ENCODE assay signal across 25 mouse cellular contexts in genomic region chr5:136054301-136055077, GRCm38 (mm10). TPM values are rescaled to one million over a fixed set of nuclear protein-coding genes. Genes with fewer than 3 reads are reported as not detected.
DNase-seq lines count a peak whose midpoint lies in the region; ATAC-seq and TF ChIP-seq lines count a peak whose summit lies in the region.
"Had no signal": no experiment of that assay in that cellular context is flagged by ENCODE, and none has a peak within 500 bp of the region (broad histone marks: within the 10 kb centered on the region; RNA-seq: fewer than 3 reads in every experiment).

Upk3bl (plus strand) TSS chr5:136054492.

- TF ChIP-seq CTCF in ES-Bruce4 (IDR thresholded peaks at IDR 0.05; ENCODE audit: low read depth, low read length): no peak

- peak within 1 kb of the TSS; percentile 30; the same call in 1 of the 2 replicates for H3K27ac ChIP-seq in kidney, embryonic 14.5 days (ENCODE audit: low read depth, low read length)
- H3K27ac ChIP-seq in lung, embryonic 16.5 days (ENCODE audit: low read length): peak within 1 kb of the TSS; percentile 65
- peak within 1 kb of the TSS; percentile 10 for H3K27ac ChIP-seq in ES-Bruce4 (ENCODE audit: insufficient read depth, low read length)
- H3K27ac ChIP-seq in stomach, embryonic 16.5 days (ENCODE audit: low read length): peak within 1 kb of the TSS; percentile 77
- no peak within 1 kb of the TSS for H3K27ac ChIP-seq in hindbrain, embryonic 13.5 days
- H3K27ac ChIP-seq: heart, adult 2 months; heart, embryonic 13.5 days; hindbrain, embryonic 14.5 days; liver, embryonic 14.5 days; midbrain, embryonic 12.5 days; neural tube, embryonic 15.5 days had no signal

- no peaks in the 10 kb centered on the region for H3K9me3 ChIP-seq in kidney, embryonic 14.5 days (ENCODE audit: control insufficient read depth, low read length)
- no peaks in the 10 kb centered on the region for H3K9me3 ChIP-seq in lung, embryonic 16.5 days (ENCODE audit: control insufficient read depth, low read length)
- no peaks in the 10 kb centered on the region for H3K9me3 ChIP-seq in ES-Bruce4 (replicated peaks; ENCODE audit: control insufficient read depth, insufficient read depth, low read length, poor library complexity, severe bottlenecking)
- no peaks in the 10 kb centered on the region for H3K9me3 ChIP-seq in stomach, embryonic 16.5 days (replicated peaks; ENCODE audit: control insufficient read depth, low read length)
- H3K9me3 ChIP-seq in hindbrain, embryonic 13.5 days: no peaks in the 10 kb centered on the region
- H3K9me3 ChIP-seq: heart, embryonic 13.5 days; midbrain, embryonic 12.5 days; neural tube, embryonic 15.5 days had no signal

- TF ChIP-seq POLR2A in ES-Bruce4 (IDR thresholded peaks at IDR 0.05; ENCODE audit: insufficient read depth, low read length): no peak

- DNase-seq in kidney, postnatal 36 days: no peak
- no peak for DNase-seq in lung, postnatal 4 days
- no peak for DNase-seq in ovary, postnatal 36 days (ENCODE audit: low spot score)
- DNase-seq: adrenal gland, postnatal 14 days; cerebellum, adult 2 months; cerebellum, postnatal 25 days; embryo, embryonic 11 days; gastrocnemius, postnatal 36 days; heart, adult 2 months; heart, postnatal 14 days; kidney, adult 9 months; lung, postnatal 10 days; thymus, adult 18-20 months; thymus, postnatal 36 days had no signal

- peaks cover 24% of the 10 kb centered on the region for H3K4me1 ChIP-seq in kidney, embryonic 14.5 days (ENCODE audit: control insufficient read depth, insufficient read depth, low read length)
- H3K4me1 ChIP-seq in lung, embryonic 16.5 days (replicated peaks; ENCODE audit: control insufficient read depth, insufficient read depth, low read length): peaks cover 16% of the 10 kb centered on the region
- H3K4me1 ChIP-seq in ES-Bruce4 (ENCODE audit: control insufficient read depth, insufficient read depth, low read length): peaks cover 9% of the 10 kb centered on the region
- peaks cover 20% of the 10 kb centered on the region for H3K4me1 ChIP-seq in stomach, embryonic 16.5 days (ENCODE audit: control insufficient read depth, insufficient read depth, low read length)
- peaks cover 15% of the 10 kb centered on the region for H3K4me1 ChIP-seq in hindbrain, embryonic 13.5 days (replicated peaks)

- WGBS in kidney, embryonic 14.5 days: 93% methylated on average over 11 of the region's 11 CpGs
- WGBS in lung, embryonic 16.5 days: 85% methylated on average over 11 of the region's 11 CpGs
- WGBS in stomach, embryonic 16.5 days: 72% methylated on average over 11 of the region's 11 CpGs
- 93% methylated on average over 11 of the region's 11 CpGs for WGBS in hindbrain, embryonic 13.5 days

- no peak within 1 kb of the TSS for H3K4me3 ChIP-seq in kidney, embryonic 14.5 days (ENCODE audit: low read length)
- no peak within 1 kb of the TSS for H3K4me3 ChIP-seq in lung, embryonic 16.5 days (ENCODE audit: low read length)
- H3K4me3 ChIP-seq in ES-Bruce4 (ENCODE audit: low read depth, low read length): no peak within 1 kb of the TSS
- H3K4me3 ChIP-seq in stomach, embryonic 16.5 days (replicated peaks; ENCODE audit: low read length): no peak within 1 kb of the TSS
- H3K4me3 ChIP-seq in hindbrain, embryonic 13.5 days: no peak within 1 kb of the TSS
- H3K4me3 ChIP-seq: heart, adult 2 months; heart, embryonic 13.5 days; midbrain, embryonic 12.5 days; neural tube, embryonic 15.5 days had no signal

- no peak within 1 kb of the TSS for H3K4me2 ChIP-seq in kidney, embryonic 14.5 days (replicated peaks; ENCODE audit: low read depth, low read length)
- H3K4me2 ChIP-seq in lung, embryonic 16.5 days (ENCODE audit: low read depth, low read length): no peak within 1 kb of the TSS
- no peak within 1 kb of the TSS for H3K4me2 ChIP-seq in stomach, embryonic 16.5 days (ENCODE audit: low read depth, low read length)
- H3K4me2 ChIP-seq in hindbrain, embryonic 13.5 days: no peak within 1 kb of the TSS
- H3K4me2 ChIP-seq: heart, embryonic 13.5 days; hindbrain, embryonic 14.5 days; midbrain, embryonic 12.5 days; neural tube, embryonic 15.5 days had no signal

- no peak for TF ChIP-seq EP300 in ES-Bruce4 (IDR thresholded peaks at IDR 0.05; ENCODE audit: insufficient read depth, low read depth, low read length)

- no peak for ATAC-seq in kidney, embryonic 14.5 days (ENCODE audit: low FRiP score, low TSS enrichment)
- no peak for ATAC-seq in lung, embryonic 16.5 days (ENCODE audit: low read depth)
- ATAC-seq in stomach, embryonic 16.5 days (ENCODE audit: insufficient read depth, low FRiP score): no peak
- ATAC-seq in hindbrain, embryonic 13.5 days (ENCODE audit: low FRiP score): no peak
- ATAC-seq: inflammation-experienced regulatory T-cells, adult 6 months had no signal

- no peak within 1 kb of the TSS for H3K9ac ChIP-seq in kidney, embryonic 14.5 days (ENCODE audit: low read depth, low read length)
- H3K9ac ChIP-seq in lung, embryonic 16.5 days (ENCODE audit: low read length): no peak within 1 kb of the TSS
- no peak within 1 kb of the TSS for H3K9ac ChIP-seq in ES-Bruce4 (ENCODE audit: low read depth, poor library complexity, severe bottlenecking)
- H3K9ac ChIP-seq in stomach, embryonic 16.5 days (ENCODE audit: low read length): no peak within 1 kb of the TSS
- H3K9ac ChIP-seq in hindbrain, embryonic 13.5 days: no peak within 1 kb of the TSS
- H3K9ac ChIP-seq: heart, embryonic 13.5 days; hindbrain, embryonic 14.5 days; liver, embryonic 14.5 days; midbrain, embryonic 12.5 days; neural tube, embryonic 15.5 days had no signal

- no peaks in the 10 kb centered on the region for H3K27me3 ChIP-seq in kidney, embryonic 14.5 days (ENCODE audit: control insufficient read depth, insufficient read depth, low read length)
- no peaks in the 10 kb centered on the region; the same call in 1 of the 2 replicates for H3K27me3 ChIP-seq in lung, embryonic 16.5 days (ENCODE audit: control insufficient read depth, insufficient read depth, low read depth, low read length)
- no peaks in the 10 kb centered on the region for H3K27me3 ChIP-seq in ES-Bruce4 (ENCODE audit: control insufficient read depth, insufficient read depth, low read length, poor library complexity, severe bottlenecking)
- no peaks in the 10 kb centered on the region for H3K27me3 ChIP-seq in stomach, embryonic 16.5 days (ENCODE audit: control insufficient read depth, insufficient read depth, low read length)
- no peaks in the 10 kb centered on the region for H3K27me3 ChIP-seq in hindbrain, embryonic 13.5 days
- H3K27me3 ChIP-seq: neural tube, embryonic 15.5 days had no signal

- H3K36me3 ChIP-seq in kidney, embryonic 14.5 days (ENCODE audit: control insufficient read depth, insufficient read depth, low read length): no peaks in the 10 kb centered on the region
- H3K36me3 ChIP-seq in lung, embryonic 16.5 days (ENCODE audit: control insufficient read depth, insufficient read depth, low read length): no peaks in the 10 kb centered on the region
- H3K36me3 ChIP-seq in ES-Bruce4 (ENCODE audit: control insufficient read depth, insufficient read depth, low read length, poor library complexity, severe bottlenecking): no peaks in the 10 kb centered on the region
- H3K36me3 ChIP-seq in stomach, embryonic 16.5 days (ENCODE audit: control insufficient read depth, insufficient read depth, low read length): no peaks in the 10 kb centered on the region
- no peaks in the 10 kb centered on the region for H3K36me3 ChIP-seq in hindbrain, embryonic 13.5 days
- H3K36me3 ChIP-seq: heart, embryonic 13.5 days; midbrain, embryonic 12.5 days; neural tube, embryonic 15.5 days had no signal

RNA-seq across cellular contexts. Expression of gene Upk3bl, which starts in this region (rescaled TPM):
- 1.3 and 2.2 TPM in 2 replicates for polyA plus RNA-seq in kidney, embryonic 14.5 days (2014; fragmentation: Nextera tagmentation; extraction: Ambion mirVana)
- polyA plus RNA-seq in lung, embryonic 16.5 days (2015; fragmentation: Nextera tagmentation; extraction: Ambion mirVana): 5.4 and 8.7 TPM in 2 replicates
- 2.7 and 3.7 TPM in 2 replicates for polyA plus RNA-seq in ES-Bruce4 (2011; ENCODE audit: insufficient read depth, insufficient read length, low read depth, missing spikeins)
- polyA plus RNA-seq in stomach, embryonic 16.5 days (2015; fragmentation: Nextera tagmentation; extraction: Ambion mirVana): 190 and 227 TPM in 2 replicates
- not detected in 2 replicates for polyA plus RNA-seq in hindbrain, embryonic 13.5 days (2015; fragmentation: Nextera tagmentation; extraction: Ambion mirVana)
- polyA plus RNA-seq: heart, adult 2 months; hindbrain, embryonic 14.5 days; inflammation-experienced regulatory T-cells, adult 6 months; neural tube, embryonic 15.5 days had no signal

Comparison
In these comparisons a context has a peak if more than half of its experiments do, and no peak if none do; other contexts are left out.
1. RNA of gene Upk3bl (polyA plus RNA-seq): 190 to 227 TPM in stomach, embryonic 16.5 days; 5.4 to 8.7 TPM in lung, embryonic 16.5 days, 2.7 to 3.7 TPM in ES-Bruce4, 1.3 to 2.2 TPM in kidney, embryonic 14.5 days and not detected in hindbrain, embryonic 13.5 days; every median in the first group is over 10 times any median in the second.